Mouse (Mus musculus) urinary bladder, postnatal 10 days (tissue): ENCODE results near the gene Mief1.

Experiments
- DNase-seq: peaks from one replicate; pipeline ENCODE4 v3.0.0; 2022; ENCODE audit warnings: low spot score

Gene Mief1

DNA sequence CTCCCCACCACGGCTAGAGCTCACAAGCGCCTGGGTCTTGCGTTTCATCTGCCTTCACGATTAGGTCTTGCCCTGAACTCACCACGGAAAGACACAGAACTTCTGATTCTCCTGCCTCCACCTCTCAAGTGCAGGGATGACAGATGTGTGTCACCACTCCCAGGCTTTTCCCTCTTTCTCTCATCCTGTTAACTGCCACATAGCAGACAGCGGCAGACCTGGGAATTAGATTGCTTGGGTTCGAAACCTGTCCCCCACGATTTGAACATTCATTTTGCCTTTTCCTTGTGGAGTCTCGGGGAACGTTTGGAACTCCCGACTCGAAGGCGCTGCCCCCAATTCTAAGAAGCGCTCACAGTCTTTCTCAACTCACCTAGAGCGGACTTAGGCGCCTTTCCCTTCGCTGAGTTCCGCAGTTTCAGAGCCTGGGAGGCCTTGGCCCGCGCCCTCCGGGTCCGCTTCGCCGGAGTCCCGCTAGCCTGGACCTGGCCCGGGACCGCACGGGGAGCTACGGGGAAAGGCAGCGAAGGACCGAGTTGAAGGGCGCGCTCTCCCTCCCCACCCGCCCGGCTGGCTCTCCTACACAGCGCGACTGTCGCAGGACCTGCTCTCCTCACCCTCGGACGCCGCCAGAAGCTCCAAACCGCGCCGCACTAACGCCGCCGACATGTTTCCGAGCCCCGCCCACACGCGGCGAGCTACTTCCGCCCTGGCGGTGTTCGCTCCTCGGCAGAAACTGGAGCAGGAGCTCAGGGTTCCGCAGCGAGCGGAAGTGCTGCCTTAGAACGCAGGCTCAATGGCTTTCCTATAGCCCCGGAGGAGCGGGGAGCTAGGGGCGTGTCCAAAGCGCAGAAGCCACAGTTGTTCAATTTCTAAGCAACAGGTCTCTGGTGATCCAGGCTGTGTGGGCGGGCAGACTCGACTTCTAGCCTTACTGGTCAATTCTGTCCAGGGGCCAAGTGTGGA is 30.1 kb downstream of the Mief1 start, which contains the start of gene Rps19bp1:
Gene Rps19bp1 (minus strand): TSS at position 706 of the 966 bp plus-strand sequence.
- no peak for DNase-seq

DNA sequence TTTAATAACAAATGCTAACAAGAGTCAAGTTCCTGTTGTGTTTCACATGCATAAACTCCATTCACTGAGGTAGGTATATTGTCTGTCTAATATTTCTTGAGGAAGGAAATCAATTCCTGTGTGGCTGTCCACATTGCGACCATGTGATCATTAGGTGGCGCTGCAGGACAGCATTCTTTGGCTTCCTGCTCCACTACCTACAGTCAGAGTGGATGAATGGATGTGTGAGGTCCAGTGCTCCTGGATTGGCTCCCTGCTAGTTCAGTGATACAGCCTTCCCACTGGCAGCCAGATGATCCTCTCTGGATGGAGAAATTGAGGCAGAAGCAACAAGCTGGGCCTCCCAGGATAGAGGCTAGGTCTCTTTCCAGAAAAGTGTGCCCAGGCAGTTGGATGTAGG is 32.5 kb downstream of the Mief1 start:
- no peak for DNase-seq

- DNase-seq: no peak
Measured at GRCm38 (mm10) chr15:80271858-80272396, 38.1 kb downstream of the Mief1 start.

DNA sequence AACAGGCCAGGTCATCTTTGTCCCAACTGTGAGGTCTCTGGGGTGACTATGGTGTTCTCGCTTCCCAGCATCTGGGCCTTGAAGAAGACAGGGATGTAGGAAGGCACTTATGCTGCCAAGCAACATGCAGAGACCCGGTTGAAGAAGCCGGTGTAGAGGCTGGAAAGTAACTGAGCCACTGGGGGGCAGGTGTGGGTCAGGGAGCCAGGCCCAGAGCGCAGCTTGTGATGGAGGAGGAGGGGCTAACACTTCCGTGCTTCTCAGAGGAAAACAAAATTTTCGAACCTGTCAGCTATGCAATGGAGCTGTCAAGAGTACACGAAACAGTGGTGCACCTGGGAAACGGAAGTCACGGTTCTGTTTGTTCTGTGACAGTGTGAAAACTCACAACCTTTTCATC is 43.3 kb downstream of the Mief1 start:
- DNase-seq: no peak

GRCm38 (mm10) chr15:80277625-80278024 is 43.8 kb downstream of the Mief1 start:
- DNase-seq: no peak

DNA sequence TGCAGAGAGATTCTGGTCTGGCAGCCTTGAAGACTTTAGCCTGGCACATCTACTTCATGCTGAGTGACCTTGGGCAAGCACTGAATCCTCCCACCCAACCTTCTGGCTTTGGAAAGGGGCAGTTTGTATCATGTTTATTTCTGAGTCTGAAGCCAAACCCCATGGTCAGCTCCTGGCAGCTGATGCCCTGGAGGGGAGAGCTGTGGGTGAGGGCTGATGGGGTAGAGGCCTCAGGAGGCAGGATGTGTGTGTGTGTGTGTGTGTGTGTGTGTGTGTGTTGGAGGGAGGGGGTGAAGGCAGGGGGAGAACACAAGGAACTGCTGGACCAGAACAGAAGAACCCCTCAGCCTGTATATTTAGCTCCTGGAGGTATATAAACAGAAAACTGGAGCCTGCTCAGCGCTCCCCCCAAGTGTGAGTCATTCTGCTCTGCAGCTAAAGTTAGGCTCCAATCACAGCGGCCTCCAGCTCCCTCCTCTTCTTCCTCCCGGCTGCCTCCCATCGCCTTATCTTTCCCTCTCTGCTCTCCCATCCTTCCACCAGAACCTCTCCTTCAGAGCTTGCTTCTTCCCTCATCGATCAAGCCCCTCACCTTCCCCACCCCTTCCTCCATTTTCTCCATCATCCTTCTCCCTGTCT is 44.4 kb downstream of the Mief1 start:
- DNase-seq: no peak

DNA sequence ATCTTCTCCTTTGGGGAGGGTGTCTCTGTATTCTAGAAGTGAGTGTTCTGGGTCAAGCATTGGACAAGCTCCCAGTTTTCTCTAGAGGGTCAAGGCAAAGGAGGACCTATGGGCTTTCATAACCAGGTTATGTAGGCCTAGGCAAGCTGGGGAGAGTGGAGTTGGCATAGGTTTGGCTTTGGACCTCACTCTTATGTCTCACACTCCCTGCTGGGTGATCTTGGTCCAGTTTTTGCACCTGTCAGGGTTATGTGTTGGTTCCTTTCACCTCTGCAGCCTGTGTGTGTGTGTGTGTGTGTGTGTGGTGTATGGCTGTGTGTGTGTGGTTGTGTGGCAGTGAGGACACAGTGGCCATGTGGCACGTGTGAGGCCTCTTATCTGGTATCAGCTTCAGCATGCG is 45.2 kb downstream of the Mief1 start:
- no peak for DNase-seq

DNA sequence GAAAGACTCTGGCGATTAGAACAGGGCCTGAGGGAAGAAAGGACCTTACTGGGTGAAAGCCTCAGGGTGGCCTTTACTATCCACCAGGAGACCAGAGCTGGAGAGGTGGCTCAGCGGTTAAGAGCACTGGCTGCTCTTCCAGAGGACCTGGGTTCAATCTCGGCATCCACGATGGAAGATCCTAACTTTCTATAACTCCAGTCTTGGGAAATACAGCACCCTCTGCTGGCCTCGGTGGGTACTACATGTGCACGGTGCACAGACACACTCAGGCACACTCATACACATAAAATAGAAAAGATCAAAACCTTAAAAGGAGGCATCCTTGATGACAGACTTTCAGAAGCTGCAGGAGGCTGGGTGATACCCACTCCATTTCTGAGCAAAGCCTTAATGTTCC is 46.8 kb downstream of the Mief1 start:
- no peak for DNase-seq

DNA sequence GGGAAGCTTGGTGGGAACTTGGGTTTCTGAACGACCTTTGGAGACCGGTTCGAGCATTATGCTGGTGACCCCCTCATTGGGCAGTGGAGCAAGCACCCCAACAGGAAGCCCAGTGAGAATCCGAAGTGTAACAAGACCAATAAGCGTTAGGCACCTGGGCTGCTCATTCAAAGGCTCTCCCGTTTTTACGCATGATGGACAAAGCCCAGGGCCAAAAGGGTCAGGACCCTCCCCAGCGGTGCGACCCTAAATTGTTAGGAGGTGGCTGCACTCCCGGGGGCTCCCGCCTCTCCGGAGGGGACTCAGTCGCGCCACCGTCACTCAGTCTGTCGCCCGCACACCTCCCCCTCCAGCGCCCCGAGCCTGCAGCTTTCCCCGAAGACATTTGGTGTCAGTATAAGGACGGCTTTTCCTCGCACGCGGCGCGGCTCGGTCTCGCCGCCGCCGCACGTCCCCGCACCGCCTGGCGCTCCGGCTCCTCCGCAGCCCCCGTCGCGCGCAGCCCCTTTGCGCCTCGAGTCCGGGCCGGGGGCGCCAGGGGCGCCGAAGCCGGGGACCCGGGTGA is 53.1 kb downstream of the Mief1 start, which contains the start of gene Cacna1i:
Gene Cacna1i (plus strand): TSS at position 388 of the 565 bp plus-strand sequence.
- no peak for DNase-seq

- DNase-seq: no peak
Measured at GRCm38 (mm10) chr15:80288036-80288435, 54.2 kb downstream of the Mief1 start.

GRCm38 (mm10) chr15:80289436-80289835 is 55.6 kb downstream of the Mief1 start:
- no peak for DNase-seq

- DNase-seq: no peak
Measured at GRCm38 (mm10) chr15:80297146-80297545, 63.3 kb downstream of the Mief1 start.
